Mouse (Mus musculus) heart, postnatal 0 days (tissue): ENCODE results near the gene Vac14. TPM values are rescaled to one million over a fixed set of nuclear protein-coding genes. Genes with fewer than 3 reads are reported as not detected.

ENCODE experiments used
- ATAC-seq: fragments of 200-750 bp; cut with Nextera tagmentation; 2 replicates; pipeline ENCODE4 v1.8.0; 2017; ENCODE audit warnings: low read depth, moderate number of reproducible peaks, moderate library complexity; ENCODE audit not compliant: insufficient read depth
- DNase-seq: peaks from one replicate; pipeline ENCODE4 v3.0.0-alpha.2; 2016; ENCODE audit warnings: low spot score
- H3K27ac ChIP-seq: fragments of 300-500 bp; sonication (generic); 2 replicates; pipeline ENCODE4 v1.5.1; 2014; ENCODE audit warnings: low read depth, mild to moderate bottlenecking
- H3K27me3 ChIP-seq: fragments of 300-500 bp; sonication (generic); 2 replicates; pipeline ENCODE4 v1.6.1; 2014; ENCODE audit warnings: low read length, mixed read lengths; ENCODE audit not compliant: control insufficient read depth, insufficient read depth
- H3K36me3 ChIP-seq: fragments of 300-500 bp; sonication (generic); replicated peaks from 2 replicates; pipeline ENCODE4 v1.6.1; 2014; ENCODE audit warnings: low read length, mixed read lengths; ENCODE audit not compliant: control insufficient read depth, insufficient read depth
- H3K4me1 ChIP-seq: fragments of 300-500 bp; sonication (generic); 2 replicates; pipeline ENCODE4 v1.6.1; 2014; ENCODE audit warnings: antibody characterized with exemption; ENCODE audit not compliant: control insufficient read depth, insufficient read depth
- H3K4me2 ChIP-seq: fragments of 300-500 bp; sonication (generic); 2 replicates; pipeline ENCODE4 v1.6.1; 2014; ENCODE audit warnings: low read depth, mild to moderate bottlenecking, low read length, moderate library complexity
- H3K4me3 ChIP-seq: fragments of 300-500 bp; sonication (generic); 2 replicates; pipeline ENCODE4 v1.5.1; 2014; ENCODE audit warnings: low read depth, low read length
- H3K9ac ChIP-seq: fragments of 300-500 bp; sonication (generic); replicated peaks from 2 replicates; pipeline ENCODE4 v1.6.1; 2014; ENCODE audit warnings: low read depth, low read length, mixed read lengths
- H3K9me3 ChIP-seq: fragments of 300-500 bp; sonication (generic); replicated peaks from 2 replicates; pipeline ENCODE4 v1.6.1; 2016; ENCODE audit warnings: low read length; ENCODE audit not compliant: control insufficient read depth
- CTCF ChIP-seq: IDR thresholded peaks from 2 replicates; pipeline ENCODE4 v1.5.1; 2016; ENCODE audit warnings: antibody characterized with exemption, control low read depth, low read depth
- EP300 ChIP-seq: IDR thresholded peaks from 2 replicates; pipeline ENCODE4 v1.6.1; 2016; ENCODE audit warnings: antibody characterized with exemption, low read depth
- WGBS: fragments of 180-500 bp; shearing (Covaris S2); extraction: QIAGEN DNeasy Blood & Tissue Kit; methylation state at CpG from one replicate; pipeline ENCODE4 v1.1.7; 2014; 5-methylcytosine and 5-hydroxymethylcytosine counted together
- polyA plus RNA-seq: library from polyadenylated mRNA; unstranded; fragments of >200 nt; fragmentation: Nextera tagmentation; extraction: Ambion mirVana; gene quantifications from 2 replicates; pipeline ENCODE4 v1.2.1, GENCODE M21; 2015
- total RNA-seq: library from RNA; depleted of rRNA; stranded (reverse); fragments of >200 nt; gene quantifications from 2 replicates; pipeline ENCODE4 v1.2.3, GENCODE M21; 2014; ENCODE audit warnings: low replicate concordance

Gene Vac14
- total and polyA plus RNA-seq, 2 experiments from 2014 or later, result 10.3 to 13.6 TPM

GRCm38 (mm10) chr8:110696051-110696450 lies 77.7 kb downstream of the Vac14 start:
- no peaks in the 10 kb centered on the region for H3K36me3 ChIP-seq
- no peak for DNase-seq
- 0 out of 2 replicates have a peak, but pooled peaks cover 11% of the 10 kb centered on the region for H3K4me1 ChIP-seq
- no peak overlapping the region for H3K27ac ChIP-seq
- TF ChIP-seq CTCF (no peak), EP300 (no peak)
- 66% methylated on average over 4 of the region's 4 CpGs for WGBS
- no peaks in the 10 kb centered on the region for H3K27me3 ChIP-seq
- H3K9ac ChIP-seq, result no peak overlapping the region
- H3K4me2 ChIP-seq, result no peak overlapping the region
- no peaks in the 10 kb centered on the region for H3K9me3 ChIP-seq
- ATAC-seq, result no peak
- H3K4me3 ChIP-seq, result no peak overlapping the region

- no peak overlapping the region for H3K4me3 ChIP-seq
- H3K27me3 ChIP-seq, result no peaks in the 10 kb centered on the region
- ATAC-seq (no peak), DNase-seq (no peak)
- H3K4me2 ChIP-seq, result no peak overlapping the region
- H3K36me3 ChIP-seq, result no peaks in the 10 kb centered on the region
- H3K4me1 ChIP-seq, result 0 out of 2 replicates have a peak, but pooled peaks cover 12% of the 10 kb centered on the region
- H3K9me3 ChIP-seq, result no peaks in the 10 kb centered on the region
- H3K9ac ChIP-seq, result no peak overlapping the region
- H3K27ac ChIP-seq, result no peak overlapping the region
- no peak for TF ChIP-seq CTCF
- TF ChIP-seq EP300, result no peak
- 83% methylated on average over 5 of the region's 5 CpGs for WGBS
These were observed 79.2 kb downstream of the Vac14 start for GRCm38 (mm10) chr8:110697571-110697970.

- no peak overlapping the region for H3K4me3 ChIP-seq
- no peak for TF ChIP-seq CTCF
- TF ChIP-seq EP300, result no peak
- no peaks in the 10 kb centered on the region for H3K27me3 ChIP-seq
- H3K27ac ChIP-seq, result no peak overlapping the region
- DNase-seq (no peak), ATAC-seq (no peak)
- no peaks in the 10 kb centered on the region for H3K9me3 ChIP-seq
- H3K4me2 ChIP-seq, result no peak overlapping the region
- WGBS, result 52% methylated on average over 1 of the region's 1 CpGs
- no peaks in the 10 kb centered on the region for H3K36me3 ChIP-seq
- H3K4me1 ChIP-seq, result peaks cover 17% of the 10 kb centered on the region
- no peak overlapping the region for H3K9ac ChIP-seq
These were observed 79.7 kb downstream of the Vac14 start for GRCm38 (mm10) chr8:110698098-110698497.

GRCm38 (mm10) chr8:110699501-110699900 lies 81.1 kb downstream of the Vac14 start:
- DNase-seq, result no peak
- WGBS, result 82% methylated on average over 7 of the region's 7 CpGs
- Histone ChIP-seq H3K9me3 (no peaks in the 10 kb centered on the region), H3K36me3 (no peaks in the 10 kb centered on the region), H3K4me3 (no peak overlapping the region), H3K4me1 (peaks cover 31% of the 10 kb centered on the region), H3K27ac (no peak overlapping the region), H3K27me3 (no peaks in the 10 kb centered on the region), H3K9ac (no peak overlapping the region), H3K4me2 (no peak overlapping the region)
- TF ChIP-seq CTCF (no peak), EP300 (no peak)
- no peak for ATAC-seq

GRCm38 (mm10) chr8:110700561-110700960 lies 82.2 kb downstream of the Vac14 start:
- Histone ChIP-seq H3K4me3 (no peak overlapping the region), H3K4me1 (peaks cover 40% of the 10 kb centered on the region), H3K36me3 (no peaks in the 10 kb centered on the region), H3K27me3 (no peaks in the 10 kb centered on the region), H3K9me3 (no peaks in the 10 kb centered on the region), H3K4me2 (no peak overlapping the region), H3K9ac (no peak overlapping the region), H3K27ac (no peak overlapping the region)
- DNase-seq (no peak), ATAC-seq (no peak)
- TF ChIP-seq EP300, result no peak
- no peak for TF ChIP-seq CTCF
- 89% methylated on average over 2 of the region's 2 CpGs for WGBS
